Mouse (Mus musculus): Measurements from ENCODE around the gene Cbx3. TPM values are rescaled to one million over a fixed set of nuclear protein-coding genes. Genes with fewer than 3 reads are reported as not detected.

Cbx3 gene
- 100 to 1,000 TPM; 111 to 112 TPM for total RNA-seq (2023)

GRCm38 (mm10) chr6:51470311-51471178 lies at the start of gene Cbx3:
Gene Cbx3 (plus strand): TSS chr6:51470360.

DNA sequence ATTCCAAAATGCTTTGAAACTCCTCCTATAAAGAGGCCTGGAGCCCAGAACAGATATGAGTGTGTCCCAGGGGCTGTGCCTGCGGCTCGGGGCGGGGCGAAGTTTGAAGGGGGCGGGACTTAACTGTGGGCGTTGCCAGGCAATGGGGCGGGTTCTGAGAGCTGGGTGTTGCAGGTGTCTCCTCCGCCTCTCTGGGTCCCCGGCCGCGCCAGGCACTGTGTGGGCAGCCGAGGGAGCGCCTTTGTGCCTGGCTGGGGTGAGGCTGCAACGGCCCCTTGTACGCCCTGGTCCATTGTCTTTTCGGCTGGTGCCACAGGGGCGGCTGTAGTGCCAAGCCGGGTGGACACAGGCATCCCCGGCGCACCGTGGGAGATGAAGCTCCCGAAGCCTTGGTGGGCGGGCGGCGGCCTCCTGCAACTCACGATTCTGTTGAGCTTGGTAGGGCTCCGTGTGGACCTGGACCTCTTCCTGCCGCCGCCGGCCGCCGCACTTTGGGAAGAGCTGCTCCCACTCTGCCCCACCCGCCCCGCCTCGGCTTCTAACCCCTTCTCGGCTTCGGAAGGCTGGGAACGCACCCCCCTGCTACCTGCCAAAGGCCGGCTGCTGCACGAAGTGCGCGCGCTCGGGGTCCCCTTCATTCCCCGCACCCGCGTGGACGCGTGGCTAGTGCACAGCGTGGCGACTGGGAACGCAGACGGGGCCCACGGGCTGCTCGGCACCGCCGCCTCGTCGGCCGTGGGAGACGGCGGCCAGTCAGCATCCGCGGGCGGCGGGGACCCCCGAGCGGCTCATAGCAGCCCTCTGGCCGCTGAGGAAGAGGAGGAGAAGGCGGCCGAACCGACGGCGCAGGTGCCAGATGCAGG lies 37.4 kb upstream of the Cbx3 start, which contains the start of gene Nfe2l3:
TSS of gene Nfe2l3 (plus strand) at position 136 of the 863 bp plus-strand sequence.

GRCm38 (mm10) chr6:51469715-51470310 lies 347 bp upstream of the Cbx3 start, which contains the start of gene Hnrnpa2b1:
Gene Hnrnpa2b1 (minus strand): TSS chr6:51469894.

DNA sequence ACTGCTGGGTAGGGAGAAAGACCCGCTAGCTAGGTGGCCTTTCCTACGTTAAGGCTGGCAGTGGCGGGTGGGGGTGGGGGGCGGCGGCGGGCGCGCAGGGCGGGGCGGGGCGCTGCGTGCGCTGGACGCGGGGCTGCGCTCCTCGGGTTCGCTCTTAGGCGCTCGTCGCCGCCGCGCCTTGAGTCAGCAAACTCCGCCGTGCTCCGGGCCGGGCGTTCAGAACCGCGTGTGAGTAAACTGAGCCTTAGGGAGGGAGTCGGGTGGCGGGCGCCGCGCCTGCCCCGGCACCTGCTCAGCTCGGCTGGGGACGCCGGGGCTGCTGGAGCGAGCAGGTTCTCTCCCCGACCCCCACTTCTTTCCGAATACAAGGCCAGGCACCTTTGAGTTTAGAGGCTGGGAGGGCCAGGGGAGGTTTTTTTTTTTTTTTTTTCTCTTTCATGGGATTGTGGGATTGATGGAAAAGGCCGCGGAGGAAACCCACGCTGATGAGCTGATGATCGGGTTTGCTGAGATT lies 53.7 kb downstream of the Cbx3 start, which contains the start of gene Snx10:
TSS of gene Snx10 (plus strand) at position 95 of the 514 bp plus-strand sequence.

Other genes with a start within 250 kb of the Cbx3 start
- not detected for gene Nfe2l3, start 37.7 kb upstream of the Cbx3 start, total RNA-seq (2023)
- 100 to 1,000 TPM; 812 to 886 TPM for gene Hnrnpa2b1, start 466 bp upstream of the Cbx3 start, total RNA-seq (2023)
- gene Snx10, start 53.5 kb downstream of the Cbx3 start, total RNA-seq (2023), result 1 to 10 TPM; 7.2 to 8.2 TPM

Measured in T-cell, adult 66 days (primary cell).